Comparison of ENCODE assay signal across 19 mouse cellular contexts in genomic region chr13:117792861-117793260, GRCm38 (mm10).
"Had no signal": no experiment of that assay in that cellular context is flagged by ENCODE, and none has a peak within 500 bp of the region (broad histone marks: within the 10 kb centered on the region; RNA-seq: fewer than 3 reads in every experiment).

No protein-coding gene starts in this region.

- H3K9me3 ChIP-seq: kidney, embryonic 15.5 days; limb, embryonic 12.5 days; limb, embryonic 15.5 days; megakaryocyte, embryonic 14.5 days; midbrain, embryonic 10.5 days had no signal

- H3K36me3 ChIP-seq: kidney, embryonic 15.5 days; limb, embryonic 12.5 days; limb, embryonic 15.5 days; midbrain, embryonic 10.5 days had no signal

- DNase-seq: kidney, adult 8-10 months; kidney, postnatal 10 days; kidney, postnatal 36 days; layer of hippocampus, postnatal 36 days; left cerebral cortex, postnatal 4 days; liver, postnatal 0 days; midbrain, embryonic 14.5 days; right cerebral cortex, postnatal 4 days; thymus, adult 2 months; thymus, postnatal 14 days; thymus, postnatal 4 days had no signal

- ATAC-seq: liver, postnatal 0 days had no signal

- H3K9ac ChIP-seq: kidney, embryonic 15.5 days; limb, embryonic 12.5 days; limb, embryonic 15.5 days; liver, embryonic 14.5 days; liver, postnatal 0 days had no signal

- H3K27me3 ChIP-seq: kidney, embryonic 15.5 days; limb, embryonic 12.5 days; limb, embryonic 15.5 days; megakaryocyte, embryonic 14.5 days had no signal

- H3K4me2 ChIP-seq: kidney, embryonic 15.5 days; limb, embryonic 12.5 days; limb, embryonic 15.5 days; liver, embryonic 11.5 days had no signal

- H3K4me3 ChIP-seq: kidney, embryonic 15.5 days; limb, embryonic 12.5 days; limb, embryonic 15.5 days; megakaryocyte, embryonic 14.5 days; midbrain, embryonic 10.5 days had no signal

- H3K4me1 ChIP-seq: kidney, embryonic 15.5 days; limb, embryonic 12.5 days; limb, embryonic 15.5 days; megakaryocyte, embryonic 14.5 days; midbrain, embryonic 10.5 days had no signal

- H3K27ac ChIP-seq: kidney, embryonic 15.5 days; limb, embryonic 12.5 days; limb, embryonic 15.5 days; liver, embryonic 14.5 days; midbrain, embryonic 10.5 days; stomach, postnatal 0 days had no signal
